Comparison of ENCODE assay signal across 8 mouse cellular contexts in the genomic region with DNA sequence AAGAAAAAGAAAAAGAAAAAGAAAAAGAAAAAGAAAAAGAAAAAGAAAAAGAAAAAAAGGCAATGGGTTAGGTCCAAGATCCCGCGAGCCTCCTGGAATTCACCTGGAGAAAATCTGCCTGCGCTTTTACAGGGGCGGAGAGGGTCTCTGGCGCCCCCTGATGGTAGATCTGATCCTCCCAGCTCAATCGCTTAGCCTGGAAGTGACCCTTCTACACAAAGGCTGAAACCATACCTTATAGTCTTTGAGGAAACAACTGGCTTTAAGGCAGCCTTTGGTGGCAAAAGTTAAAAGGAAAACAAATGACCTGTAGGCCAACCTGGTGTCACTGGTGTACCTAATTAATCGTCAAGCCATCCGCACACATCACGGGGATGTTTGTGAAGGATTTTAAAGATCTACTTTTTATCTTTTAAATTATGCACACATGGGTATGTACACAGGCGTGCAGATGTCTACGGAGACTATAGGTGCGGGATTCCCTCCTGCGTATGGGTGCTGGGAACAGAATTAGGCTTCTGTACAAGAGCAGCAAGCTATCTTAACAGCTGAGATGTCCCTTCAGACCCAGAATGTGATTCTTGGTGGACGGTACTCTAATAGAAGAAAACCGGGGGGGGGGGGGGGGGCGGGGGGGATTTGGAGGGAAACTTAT. TPM values are rescaled to one million over a fixed set of nuclear protein-coding genes. Genes with fewer than 3 reads are reported as not detected.
DNase-seq lines count a peak whose midpoint lies in the region; ATAC-seq and TF ChIP-seq lines count a peak whose summit lies in the region.

No protein-coding gene starts in this region.

- 42% methylated on average over 16 of the region's 16 CpGs for WGBS in heart, embryonic 10.5 days
- 33% methylated on average over 16 of the region's 16 CpGs for WGBS in liver, embryonic 14.5 days (ENCODE audit: insufficient replicate concordance)
- 31% methylated on average over 15 of the region's 16 CpGs for WGBS in stomach, postnatal 0 days

- no peak for ATAC-seq in liver, embryonic 14.5 days (ENCODE audit: insufficient read depth)
- peak; percentile 70 for ATAC-seq in stomach, postnatal 0 days (ENCODE audit: low FRiP score, low TSS enrichment)

- H3K4me3 ChIP-seq in heart, embryonic 10.5 days = peak overlapping the region; percentile 63; the same call in 1 of the 2 replicates
- peak overlapping the region in 1 of 2 experiments; percentile 30; a peak in 2 of 4 replicates for H3K4me3 ChIP-seq in liver, embryonic 14.5 days (ENCODE audit: insufficient read depth in 1 of 2, low read depth in 2 of 2, low read length in 2 of 2)
- peak overlapping the region; percentile 44 for H3K4me3 ChIP-seq in stomach, postnatal 0 days (ENCODE audit: low read depth, low read length)

- TF ChIP-seq CTCF in liver, embryonic 14.5 days (IDR thresholded peaks at IDR 0.05; ENCODE audit: low read depth) = peak; percentile 80
- TF ChIP-seq CTCF in stomach, postnatal 0 days (IDR thresholded peaks at IDR 0.05; ENCODE audit: low read depth) = peak; percentile 86

- no peaks in the 10 kb centered on the region for H3K36me3 ChIP-seq in heart, embryonic 10.5 days
- H3K36me3 ChIP-seq in liver, embryonic 14.5 days (replicated peaks; ENCODE audit: control insufficient read depth, insufficient read depth, low read depth) = no peaks in the 10 kb centered on the region
- H3K36me3 ChIP-seq in stomach, postnatal 0 days (ENCODE audit: control insufficient read depth, insufficient read depth, low read length) = no peaks in the 10 kb centered on the region

- peaks cover 6% of the 10 kb centered on the region; the same call in 1 of the 2 replicates for H3K27me3 ChIP-seq in heart, embryonic 10.5 days (ENCODE audit: insufficient read depth, poor library complexity, severe bottlenecking)
- peaks cover 15% of the 10 kb centered on the region for H3K27me3 ChIP-seq in liver, embryonic 14.5 days (ENCODE audit: control insufficient read depth, insufficient read depth, low read length)
- no peaks in the 10 kb centered on the region for H3K27me3 ChIP-seq in stomach, postnatal 0 days (ENCODE audit: control insufficient read depth, insufficient read depth, low read length)

- H3K9ac ChIP-seq in liver, embryonic 14.5 days (replicated peaks) = no peak overlapping the region
- H3K9ac ChIP-seq in stomach, postnatal 0 days (ENCODE audit: low read length) = no peak overlapping the region

- DNase-seq in A20 (ENCODE audit: low read depth, low spot score) (peak; percentile 53), adipocyte (ENCODE audit: low spot score) (peak; percentile 47)
- peak; percentile 88 for DNase-seq in embryo, embryonic 11 days
- DNase-seq in heart, embryonic 10.5 days (ENCODE audit: low spot score) = no peak
- peak; percentile 71 for DNase-seq in kidney, adult 9 months
- peak in 1 of 3 experiments; percentile 7 for DNase-seq in liver, embryonic 14.5 days (ENCODE audit: low read depth in 3 of 3, low spot score in 3 of 3)
- peak; percentile 32 to 57 for DNase-seq in natural killer cell, adult 2 months (ENCODE audit: low spot score in 2 of 2)
- peak; percentile 80 for DNase-seq in stomach, postnatal 0 days (ENCODE audit: low spot score)

- H3K4me1 ChIP-seq in heart, embryonic 10.5 days = peaks cover 7% of the 10 kb centered on the region; the same call in 1 of the 2 replicates
- peaks cover 0 to 1% of the 10 kb centered on the region in 2 experiments; a peak in 1 of 4 replicates for H3K4me1 ChIP-seq in liver, embryonic 14.5 days (replicated peaks; ENCODE audit: control insufficient read depth in 2 of 2, insufficient read depth in 2 of 2, low read length in 1 of 2)
- no peaks in the 10 kb centered on the region for H3K4me1 ChIP-seq in stomach, postnatal 0 days (replicated peaks; ENCODE audit: control insufficient read depth, insufficient read depth)

- no peaks in the 10 kb centered on the region for H3K9me3 ChIP-seq in heart, embryonic 10.5 days
- no peaks in the 10 kb centered on the region for H3K9me3 ChIP-seq in liver, embryonic 14.5 days (ENCODE audit: control insufficient read depth, low read length)
- no peaks in the 10 kb centered on the region for H3K9me3 ChIP-seq in stomach, postnatal 0 days (ENCODE audit: control insufficient read depth, low read length)

- H3K27ac ChIP-seq in heart, embryonic 10.5 days = no peak overlapping the region
- no peak overlapping the region for H3K27ac ChIP-seq in liver, embryonic 14.5 days
- H3K27ac ChIP-seq in stomach, postnatal 0 days (replicated peaks) = no peak overlapping the region

- no peak for TF ChIP-seq EP300 in liver, embryonic 14.5 days (IDR thresholded peaks at IDR 0.05; ENCODE audit: low read depth)
- no peak for TF ChIP-seq EP300 in stomach, postnatal 0 days (optimal IDR thresholded peaks at IDR 0.05)

- peak overlapping the region; percentile 57 for H3K4me2 ChIP-seq in liver, embryonic 14.5 days (ENCODE audit: low read depth)
- H3K4me2 ChIP-seq in stomach, postnatal 0 days (replicated peaks; ENCODE audit: low read depth) = peak overlapping the region; percentile 86

RNA-seq across cellular contexts. Expression of gene Esr2, which starts 0.9 kb away (rescaled TPM):
- polyA plus RNA-seq in heart, embryonic 10.5 days (2016; fragmentation: Nextera tagmentation; extraction: Ambion mirVana) = 0.20 and 0.27 TPM in 2 replicates
- 0.01 TPM in 1 of 2 replicates, not detected in the other for polyA plus RNA-seq in liver, embryonic 14.5 days (2012; rRNA removed)
- polyA plus RNA-seq in liver, embryonic 14.5 days (2014; fragmentation: Nextera tagmentation; extraction: Ambion mirVana) = not detected in 2 replicates
- polyA plus RNA-seq in stomach, postnatal 0 days (2015; fragmentation: Nextera tagmentation; extraction: Ambion mirVana) = 0.04 and 0.05 TPM in 2 replicates
